ENCODE assay signal across 33 mouse cellular contexts in genomic region chr17:9708888-9709287, GRCm38 (mm10). TPM values are rescaled to one million over a fixed set of nuclear protein-coding genes. Genes with fewer than 3 reads are reported as not detected.
A peak's percentile ranks its signal among the peaks of the same experiment; 100 is the strongest.
DNase-seq lines count a peak whose midpoint lies in the region.
"Had no signal": no experiment of that assay in that cellular context is flagged by ENCODE, and none has a peak within 500 bp of the region (broad histone marks: within the 10 kb centered on the region; RNA-seq: fewer than 3 reads in every experiment).

No protein-coding gene starts in this region.

- intact Hi-C loops in heart, postnatal 36 days (cut with DNase I), result no loop called here

- DNase-seq in heart, adult 11 months, result peak; percentile 39
- no peak for DNase-seq in heart, postnatal 36 days
- DNase-seq in layer of hippocampus, adult 18-20 months (ENCODE audit: low spot score in 2 of 2), result peak; percentile 38 to 55
- no peak for DNase-seq in layer of hippocampus, adult 9-10 months (ENCODE audit: low spot score)
- DNase-seq in layer of hippocampus, adult 9-11 months, result peak; percentile 49
- no peak for DNase-seq in urinary bladder, adult 2 months (ENCODE audit: low spot score)
- DNase-seq: adrenal gland, adult 8-10 months; adrenal gland, postnatal 14 days; adrenal gland, postnatal 36 days; B cell, adult 2 months; cerebellum, adult 11 months; cerebellum, adult 18-20 months; cerebellum, adult 8-10 months; cerebellum, adult 9-11 months; cerebellum, postnatal 14 days; cerebellum, postnatal 36 days; embryo, embryonic 11 days had no signal

RNA-seq across cellular contexts. Expression of gene Pabpc6, which starts 39.4 kb away (rescaled TPM):
- total RNA-seq in heart, postnatal 36 days (2021), result not detected
- total RNA-seq in layer of hippocampus, adult 18-20 months (2021), result not detected
- not detected in 2 replicates for polyA plus RNA-seq in urinary bladder, adult 2 months (2012; rRNA removed)
- total RNA-seq: adrenal gland, adult 18-20 months; adrenal gland, adult 8-10 months; adrenal gland, postnatal 14 days; adrenal gland, postnatal 36 days; CH12.LX; common myeloid progenitor, adult 5-6 weeks had no signal
- polyA plus RNA-seq: activated CD4-positive, CD25-positive, alpha-beta regulatory T cell, adult 4 months; brain, embryonic 14.5 days; CD4-positive, CD25-positive, alpha-beta regulatory T cell, adult 4 months; embryonic facial prominence, embryonic 11.5 days; embryonic facial prominence, embryonic 13.5 days; embryonic facial prominence, embryonic 15.5 days; erythroblast, embryonic 14.5 days; forebrain, embryonic 10.5 days; forebrain, embryonic 12.5 days; forebrain, embryonic 14.5 days; forebrain, embryonic 16.5 days; G1E; Patski had no signal

Comparison
In these comparisons a context has a peak if more than half of its experiments do, and no peak if none do; other contexts are left out.
1. DNase-seq: peak in heart, adult 11 months (single experiment), layer of hippocampus, adult 18-20 months (2 of 2) and layer of hippocampus, adult 9-11 months (single experiment); none in heart, postnatal 36 days (0 of 2), layer of hippocampus, adult 9-10 months (single experiment) and urinary bladder, adult 2 months (single experiment).